Mouse (Mus musculus) urinary bladder, postnatal 4 days (tissue): ENCODE results near the gene Nkain4.

Source experiments
- DNase-seq, 2 experiments: peaks; one replicate each; pipeline ENCODE4 v3.0.0; 2021 to 2022; ENCODE audit warnings: low spot score in 2 of 2

Nkain4 gene

DNA sequence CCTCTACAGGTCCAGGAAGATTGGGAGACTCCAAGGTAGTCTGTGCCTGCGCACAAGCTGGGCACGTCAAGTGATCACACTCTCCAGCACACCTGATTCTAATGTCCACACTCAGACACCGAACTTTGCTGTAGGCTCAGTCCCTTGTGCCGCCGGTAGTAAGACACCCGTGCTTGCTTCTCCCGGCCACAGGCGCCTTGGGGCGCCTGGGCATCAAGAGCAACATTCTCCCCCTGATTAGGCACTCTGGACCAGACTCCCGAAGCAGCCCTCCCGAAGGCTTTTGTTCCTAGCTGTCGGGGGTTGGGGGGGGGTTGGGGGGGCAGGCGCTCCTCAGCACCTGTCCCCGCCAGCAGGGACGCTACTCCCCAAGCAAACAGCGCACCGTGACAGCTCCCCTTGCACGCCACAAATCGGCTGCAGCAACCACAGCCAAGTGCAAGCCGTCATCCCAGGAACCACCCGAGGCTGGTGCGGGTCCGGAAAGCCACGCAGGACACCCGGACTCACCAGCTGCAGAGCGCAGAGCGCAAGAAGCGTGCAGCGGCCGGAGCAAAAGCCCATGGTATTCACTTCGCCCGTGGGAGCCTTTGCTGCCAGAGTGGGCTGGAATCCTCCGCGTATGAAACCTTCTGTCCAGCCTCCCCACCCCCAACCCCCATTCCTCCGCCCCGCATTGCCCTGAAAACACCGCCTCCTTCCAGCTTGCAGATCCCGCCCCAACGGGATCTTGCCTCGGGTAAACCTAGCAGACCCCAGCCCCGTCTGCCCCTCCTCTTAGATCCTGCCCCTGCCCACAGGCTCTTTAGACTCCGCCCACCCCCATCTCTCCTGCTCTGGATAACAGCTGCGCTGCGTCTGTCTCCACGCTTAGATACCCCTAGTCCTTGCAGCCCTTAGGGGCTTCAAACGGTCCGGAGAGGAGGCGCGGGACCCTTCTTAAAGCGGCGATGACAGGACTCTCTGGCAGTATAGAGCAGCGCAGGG lies at the start of gene Nkain4:
Gene Nkain4 (minus strand): TSS at position 639 of the 987 bp plus-strand sequence.
- DNase-seq, result peak in 1 of 2 experiments; percentile 56

DNA sequence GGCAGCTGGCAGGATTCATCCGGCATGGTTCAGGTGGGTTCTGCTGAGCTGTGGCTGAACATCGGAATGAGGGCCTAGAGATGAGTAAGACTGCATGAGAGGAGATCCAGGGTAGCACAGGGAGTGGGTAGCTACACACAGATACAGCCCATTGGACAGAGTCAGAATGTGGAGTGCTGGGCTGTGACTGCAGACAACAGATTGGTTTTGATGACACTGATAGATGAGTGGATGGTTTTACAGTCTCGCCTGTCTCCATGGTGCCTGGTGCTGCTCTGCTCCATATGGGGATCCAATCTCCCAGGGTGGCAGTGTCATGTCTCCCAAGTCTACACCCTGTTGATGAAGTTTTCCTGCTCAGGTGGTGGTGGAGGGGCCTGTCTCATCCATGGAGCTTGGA lies 42.4 kb upstream of the Nkain4 start:
- no peak for DNase-seq

DNA sequence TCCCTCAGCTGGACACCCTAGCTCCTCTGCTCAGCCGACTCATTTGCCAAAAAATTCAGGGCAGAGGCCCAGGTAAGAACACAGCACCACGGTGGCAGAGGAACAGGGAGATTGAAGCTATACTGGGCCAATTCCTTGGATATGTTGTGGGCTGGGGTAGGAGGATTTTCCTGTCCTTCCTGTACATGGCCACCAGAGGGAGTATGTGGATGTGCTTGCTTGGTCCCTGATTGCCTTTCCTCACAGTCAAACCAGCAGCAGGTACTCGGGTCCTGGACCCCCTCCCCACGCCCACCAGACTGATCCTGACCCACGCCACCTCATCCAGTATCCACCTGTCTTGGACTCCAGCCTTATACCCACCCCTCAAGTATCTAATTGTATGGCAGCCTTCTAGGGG lies 41.9 kb upstream of the Nkain4 start:
- no peak for DNase-seq

DNA sequence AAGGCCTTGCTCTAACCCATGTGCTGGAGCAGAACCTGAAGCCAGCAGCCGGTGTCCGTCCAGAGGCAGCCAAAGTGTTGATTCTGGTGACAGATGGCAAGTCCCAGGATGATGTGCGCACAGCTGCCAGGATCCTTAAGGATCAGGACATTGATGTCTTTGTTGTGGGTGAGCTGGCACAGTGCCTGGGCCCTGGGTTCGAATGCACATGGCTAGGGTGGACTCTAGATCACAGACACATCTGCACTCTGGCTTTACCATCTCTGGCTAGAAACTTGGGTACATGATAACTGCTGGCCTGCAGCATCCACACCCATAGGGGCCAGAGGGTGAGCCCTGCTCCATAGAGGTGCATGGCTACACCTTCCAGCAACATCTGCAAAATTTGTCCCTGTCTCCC lies 41.0 kb upstream of the Nkain4 start:
- DNase-seq, result no peak

DNA sequence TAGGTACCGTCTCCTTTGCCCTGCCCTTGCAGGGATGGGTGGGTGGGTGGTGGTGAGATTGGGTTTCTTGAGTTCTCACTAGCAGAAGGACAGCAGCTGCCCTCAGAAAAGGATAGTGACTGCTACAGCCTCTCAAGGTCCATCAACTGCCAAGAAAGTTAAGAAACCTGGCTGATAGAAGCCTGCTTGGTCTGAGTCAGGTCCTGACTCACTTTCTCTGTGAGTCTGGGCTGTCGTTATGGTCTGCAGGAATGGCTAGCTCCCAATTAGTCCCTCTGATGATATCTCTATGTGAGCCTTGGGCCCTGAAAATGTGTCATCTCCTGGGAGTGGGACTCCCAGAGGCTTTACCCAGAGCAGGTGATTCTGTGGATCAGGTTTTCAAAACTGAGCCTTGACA lies 39.9 kb upstream of the Nkain4 start:
- DNase-seq, result no peak

DNA sequence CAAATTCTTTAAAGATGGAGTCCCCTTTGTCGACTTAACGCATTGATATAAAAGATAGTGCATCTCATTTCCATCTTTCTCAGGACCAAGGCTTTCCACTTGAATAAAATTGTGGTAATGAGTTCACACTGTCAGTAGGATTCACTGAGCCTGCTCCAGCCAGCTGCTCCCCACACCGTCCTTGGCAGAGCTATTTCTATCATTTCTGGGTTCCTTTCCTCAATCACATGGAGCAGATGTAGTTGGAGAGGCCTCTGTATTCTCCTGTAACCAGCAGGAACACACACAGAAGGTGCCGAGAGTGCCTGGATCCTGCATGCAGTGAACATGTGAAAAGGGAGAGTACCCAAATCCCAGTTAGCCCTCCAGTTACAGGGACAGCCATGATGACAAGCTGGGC lies 35.8 kb upstream of the Nkain4 start:
- no peak for DNase-seq

DNA sequence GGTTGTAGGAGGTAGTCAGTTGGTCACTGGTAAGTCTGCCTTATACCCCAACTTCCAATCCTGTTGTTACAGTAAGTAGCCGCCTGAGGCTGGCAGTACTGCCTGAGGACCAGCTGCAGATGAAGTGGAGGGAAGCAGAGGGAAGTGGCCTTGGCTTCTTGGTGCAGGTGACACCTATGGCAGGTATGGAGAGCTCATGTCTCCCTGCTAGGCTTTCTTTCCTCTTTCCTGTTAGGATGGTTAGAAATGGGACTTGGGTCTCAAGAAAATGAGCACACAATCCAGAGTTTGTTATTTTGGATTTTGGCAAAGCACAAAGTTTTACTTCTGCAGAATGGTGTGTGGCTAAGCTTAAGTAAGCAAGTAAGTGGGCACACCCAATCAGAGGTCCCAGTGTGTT lies 34.4 kb upstream of the Nkain4 start:
- no peak for DNase-seq

DNA sequence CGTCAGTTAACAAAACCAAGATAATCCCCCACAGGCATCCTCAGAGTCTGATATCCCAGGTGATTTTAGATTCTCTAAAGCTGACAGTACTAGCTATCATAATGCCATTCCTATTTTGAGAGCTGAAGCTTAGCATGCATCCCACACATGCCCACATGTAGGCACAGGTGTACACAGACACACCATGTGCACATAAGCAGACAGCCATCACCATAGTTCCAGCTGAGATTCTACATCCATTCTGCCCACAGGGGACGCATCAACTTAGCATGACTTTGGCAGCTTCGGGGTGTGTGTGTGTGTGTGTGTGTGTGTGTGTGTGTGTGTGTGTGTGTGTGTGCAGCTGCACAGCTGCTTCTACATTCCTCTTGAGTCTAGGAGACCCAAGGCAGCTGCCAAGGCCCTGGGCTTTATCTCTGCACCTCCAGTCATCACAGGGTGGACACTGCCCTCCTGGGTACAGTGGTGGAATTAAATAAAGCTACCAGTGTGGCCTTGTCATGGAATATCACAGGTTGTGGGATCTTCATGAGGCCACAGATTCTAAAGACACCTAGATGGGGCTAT lies 33.9 kb upstream of the Nkain4 start:
- DNase-seq, result no peak

DNA sequence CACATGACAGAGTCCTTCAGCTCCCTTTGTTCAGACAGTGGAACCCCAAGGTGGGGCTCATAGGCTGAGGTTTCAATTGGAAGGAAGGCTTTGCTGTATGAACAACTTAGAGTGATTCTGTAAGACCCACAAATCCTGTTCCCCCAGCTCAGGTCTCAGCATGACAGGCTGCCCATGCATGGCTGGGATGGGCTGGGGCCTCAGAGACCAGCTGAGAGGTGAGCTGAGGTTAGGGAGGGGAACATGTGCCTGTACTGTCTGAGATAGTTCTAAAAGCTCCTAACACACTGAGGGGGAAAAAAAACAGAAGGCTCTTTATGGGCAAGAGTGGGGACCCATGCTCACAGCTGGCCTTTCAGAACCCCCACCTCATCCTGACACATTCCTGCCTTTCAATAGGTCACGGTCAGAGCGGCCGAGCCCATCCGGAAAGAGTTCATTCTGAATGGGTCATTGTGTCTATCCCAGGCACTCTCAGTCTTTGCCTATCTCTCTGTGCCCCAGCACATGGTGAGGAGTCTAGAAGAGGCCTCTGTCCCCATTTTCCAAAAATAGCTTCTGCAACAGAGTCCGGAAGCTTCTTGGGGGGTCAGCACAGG lies 33.0 kb upstream of the Nkain4 start:
- DNase-seq, result no peak

DNA sequence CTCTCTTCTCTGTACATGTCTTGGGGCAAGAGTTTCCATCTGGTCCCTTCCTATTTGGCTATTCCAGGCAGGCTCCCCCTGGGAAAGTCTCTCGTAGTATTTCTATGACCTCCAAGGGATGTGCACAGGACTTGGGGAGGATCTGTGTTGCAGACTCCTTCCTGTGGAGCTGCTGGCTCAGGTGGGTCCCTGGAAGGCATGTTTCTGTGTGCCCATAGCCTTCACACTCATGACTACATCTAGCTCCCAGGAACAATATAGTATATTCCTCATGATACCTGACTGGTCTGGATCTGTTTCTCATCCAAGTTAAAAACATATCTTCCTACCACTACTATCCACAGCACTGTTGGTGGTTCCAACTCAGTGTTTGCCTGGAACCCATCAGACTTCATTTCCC lies 32.5 kb upstream of the Nkain4 start:
- no peak for DNase-seq

DNA sequence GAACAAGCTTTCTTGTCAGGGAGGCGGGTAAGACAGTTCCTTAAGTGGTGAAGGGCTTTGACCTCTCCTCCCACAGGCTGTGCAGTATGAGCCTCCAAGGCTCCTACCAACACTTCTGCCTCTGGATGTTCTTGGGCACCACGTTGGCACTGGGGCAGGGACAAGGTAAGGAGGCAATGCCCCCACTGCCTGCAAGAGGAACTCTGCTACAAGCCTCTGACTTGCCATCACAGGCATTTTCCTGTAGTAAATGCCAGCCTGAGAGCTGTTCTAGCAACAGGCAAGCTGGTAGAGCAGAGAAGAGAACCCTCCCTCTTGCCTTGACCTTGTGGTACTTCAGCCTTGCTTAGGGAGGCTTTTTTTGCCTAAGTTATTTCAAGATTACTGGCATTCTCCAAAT lies 31.9 kb upstream of the Nkain4 start, which contains the start of gene Col20a1:
Gene Col20a1 (plus strand): TSS at position 87 of the 400 bp plus-strand sequence.
- no peak for DNase-seq

DNA sequence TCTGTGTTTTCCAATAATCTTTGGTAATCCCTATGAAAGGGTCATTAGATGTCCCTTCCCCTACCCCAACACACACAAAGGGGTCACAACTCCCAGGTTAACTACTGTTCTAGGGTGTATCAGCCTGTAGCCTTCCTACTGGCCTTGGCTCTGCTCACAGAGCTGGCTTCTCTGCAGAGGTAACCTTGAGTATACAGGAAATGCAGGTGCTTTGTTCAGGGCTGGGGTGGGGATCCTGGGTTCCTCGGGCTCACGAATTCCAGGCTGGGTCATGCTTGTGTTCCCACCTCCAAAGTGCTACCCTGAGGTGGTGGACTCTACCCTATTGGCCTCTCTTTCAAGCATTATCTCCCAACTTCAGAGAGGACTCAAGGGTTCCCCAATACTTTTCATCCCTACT lies 31.1 kb upstream of the Nkain4 start:
- DNase-seq, result no peak

DNA sequence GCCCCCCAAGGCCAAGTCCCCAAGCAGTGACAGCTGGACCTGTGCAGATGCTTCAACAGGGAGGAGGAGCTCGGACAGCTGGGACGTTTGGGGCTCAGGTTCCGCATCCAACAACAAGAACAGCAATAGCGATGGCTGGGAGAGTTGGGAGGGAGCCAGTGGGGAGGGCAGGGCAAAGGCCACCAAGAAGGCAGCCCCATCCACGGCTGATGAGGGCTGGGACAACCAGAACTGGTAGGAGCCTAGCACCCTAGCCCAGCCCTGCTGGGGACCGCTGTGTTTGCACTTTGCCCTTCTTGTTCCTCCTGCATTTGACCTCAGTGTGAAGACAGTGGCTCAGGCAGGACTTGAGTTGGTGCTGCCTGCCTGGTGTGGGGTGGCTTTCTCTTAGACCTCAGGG lies 26.6 kb upstream of the Nkain4 start:
- DNase-seq, result no peak

DNA sequence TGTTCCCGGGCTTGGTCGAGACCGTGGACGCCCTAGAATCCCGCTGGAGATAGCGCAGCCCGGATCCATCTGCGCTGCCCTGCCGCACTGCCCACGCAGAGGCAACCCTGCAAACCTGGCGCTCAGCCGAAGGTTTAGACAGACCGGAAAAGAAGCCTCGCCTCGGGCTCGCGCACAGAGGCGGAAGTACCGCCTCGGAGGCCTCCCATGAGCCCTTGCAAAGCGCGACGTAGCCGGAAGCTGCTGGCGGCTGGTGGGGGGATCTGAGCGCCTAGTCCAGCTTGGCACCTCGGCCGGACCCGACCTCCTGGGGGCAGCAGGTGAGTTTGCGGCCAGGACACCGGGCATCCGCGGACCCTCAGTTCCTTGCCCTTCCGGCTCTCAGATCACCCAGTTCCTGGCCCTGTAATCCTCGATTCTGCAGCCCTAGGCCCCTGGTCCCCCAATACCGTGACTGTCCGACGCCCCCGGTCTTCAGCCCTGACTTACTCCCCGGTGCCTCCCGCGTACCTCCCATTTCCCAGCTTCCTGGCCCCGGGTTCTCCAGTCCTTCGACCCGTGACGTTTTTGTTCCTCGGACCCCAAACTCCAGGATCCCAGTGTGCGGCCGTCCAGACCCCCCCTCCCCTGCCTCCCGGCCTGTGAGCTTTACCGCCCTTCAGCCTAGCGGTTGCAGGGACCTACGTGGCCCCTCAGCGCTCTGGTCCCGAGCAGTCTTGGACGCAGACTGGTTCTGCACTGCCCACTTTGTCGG lies 12.7 kb upstream of the Nkain4 start, which contains the start of gene Arfgap1:
Gene Arfgap1 (plus strand): TSS at position 216 of the 754 bp plus-strand sequence.
- DNase-seq, result peak; percentile 89 to 93

DNA sequence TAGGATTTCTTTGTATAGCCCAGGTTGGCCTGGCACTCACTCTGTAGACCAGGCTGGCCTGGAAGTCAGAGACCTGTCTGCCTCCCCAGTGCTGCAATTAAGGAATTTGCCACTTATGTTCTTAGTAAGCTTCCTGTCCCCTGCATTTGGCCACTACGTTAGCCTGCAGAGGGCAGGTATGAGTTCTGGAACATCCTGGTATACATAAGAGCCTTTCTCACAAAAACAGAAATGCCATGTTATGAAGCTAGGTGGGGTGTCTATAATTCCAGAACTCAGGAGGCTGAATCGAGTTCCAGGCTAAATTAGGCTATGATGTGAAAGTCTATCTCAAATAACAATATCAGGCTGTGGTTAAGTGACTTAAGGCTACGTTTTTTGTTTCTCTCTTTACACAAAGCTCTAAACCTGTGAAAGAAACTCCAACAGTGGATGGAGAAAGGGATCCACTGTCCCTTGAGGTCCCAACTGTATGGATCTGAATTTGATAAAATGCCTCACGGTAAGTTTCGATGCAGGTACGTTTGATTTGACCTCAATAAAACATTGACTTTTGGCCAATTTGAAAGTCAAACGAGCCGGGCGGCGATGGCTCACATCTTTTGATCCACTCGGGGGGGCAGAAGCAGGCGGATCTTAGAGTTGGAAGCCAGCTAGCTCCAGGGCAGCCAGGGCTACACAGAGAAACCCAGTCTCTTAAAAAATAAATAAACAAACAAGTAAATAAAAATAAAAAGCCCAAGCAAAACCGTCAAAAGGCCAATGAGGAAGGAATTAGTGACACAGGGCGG lies 11.8 kb upstream of the Nkain4 start:
- no peak for DNase-seq

DNA sequence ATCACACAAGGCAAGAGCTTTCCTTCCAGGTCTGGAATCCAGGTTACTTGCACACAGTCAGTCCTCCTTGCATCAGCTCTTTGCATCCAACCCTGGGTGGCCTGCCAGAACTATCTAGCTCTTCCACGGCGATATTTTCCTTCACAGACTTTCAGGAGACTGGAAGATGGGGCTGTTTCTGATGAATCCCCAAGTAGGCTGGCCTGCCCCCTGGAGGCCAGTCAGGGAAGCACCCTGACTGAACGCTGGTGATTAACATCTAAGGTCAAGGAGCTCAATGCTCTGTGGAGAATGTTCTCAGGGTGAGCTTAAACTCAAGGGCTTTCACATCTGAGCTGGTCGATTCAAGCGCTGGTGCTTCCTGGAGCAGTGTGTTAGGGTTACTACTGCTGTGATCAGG lies 9.5 kb upstream of the Nkain4 start:
- peak; percentile 58 to 78 for DNase-seq

DNA sequence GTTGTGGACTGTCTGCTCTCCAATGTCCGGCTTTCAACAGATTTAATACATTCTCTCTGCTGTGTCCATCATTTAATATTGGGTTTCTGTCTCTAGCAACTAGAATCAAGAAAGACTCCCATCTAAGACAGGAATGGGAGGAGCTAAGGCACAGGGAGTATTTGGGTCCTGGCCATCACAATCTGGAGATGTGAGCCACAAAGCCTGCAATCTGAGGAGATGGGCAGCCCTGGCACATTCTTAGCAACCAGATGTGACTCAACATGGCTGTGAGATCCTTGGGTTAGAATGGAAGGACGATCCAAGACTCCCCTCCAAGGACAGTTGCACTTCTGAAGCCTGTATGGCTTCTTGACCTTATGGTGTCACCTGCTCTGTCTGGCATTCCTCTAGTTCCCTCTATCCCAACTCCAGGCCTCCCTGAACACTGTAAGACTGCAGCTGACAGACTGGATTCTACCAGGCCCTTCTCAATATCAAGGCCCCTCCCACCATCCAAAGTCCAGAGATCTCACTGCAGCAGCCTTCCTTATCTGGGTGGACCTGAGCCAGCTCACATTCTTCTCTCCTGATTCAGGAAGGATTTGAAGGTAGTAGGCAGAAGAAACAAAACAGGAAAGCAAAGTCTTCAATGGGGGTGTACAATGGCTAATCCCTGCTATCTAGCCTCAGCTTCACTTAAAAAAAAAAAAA lies 8.3 kb upstream of the Nkain4 start:
- no peak for DNase-seq

DNA sequence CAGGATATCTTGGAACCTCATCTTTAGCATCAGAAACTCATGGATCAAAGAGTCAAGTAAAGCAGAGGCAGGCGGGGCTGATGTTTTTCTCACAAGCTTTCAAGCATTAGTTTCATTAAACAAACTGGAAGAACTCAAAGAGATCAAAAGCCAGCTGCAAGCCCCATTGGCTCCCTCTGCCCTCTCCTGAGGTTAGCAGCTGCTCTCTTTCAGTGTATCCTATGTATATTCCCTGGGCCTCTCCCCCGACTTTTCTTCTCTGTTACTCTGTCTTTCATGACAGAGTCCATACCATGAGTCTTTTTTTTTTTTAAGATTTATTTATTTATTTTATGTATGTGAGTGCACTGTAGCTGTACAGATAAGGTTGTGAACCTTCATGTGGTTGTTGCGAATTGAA lies 5.7 kb upstream of the Nkain4 start:
- no peak for DNase-seq

DNA sequence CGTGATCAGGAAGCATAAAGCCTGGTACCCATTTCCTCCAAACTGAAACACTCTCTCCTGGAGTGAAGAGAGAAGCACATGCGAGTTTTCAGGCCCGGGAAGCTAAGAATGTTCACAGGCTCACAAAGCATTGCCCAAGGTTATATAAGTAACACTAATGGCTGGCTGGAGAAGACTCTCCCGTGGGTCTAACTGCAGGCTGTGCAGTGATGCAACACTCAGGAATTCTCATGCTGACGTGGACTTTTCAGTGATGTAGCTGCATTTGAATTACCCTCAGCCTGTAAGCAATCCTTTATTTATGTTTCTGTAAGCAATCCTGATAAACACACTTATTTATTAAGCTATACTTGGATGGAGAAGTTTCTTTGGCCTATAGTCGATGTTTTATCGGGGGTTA lies 5.1 kb upstream of the Nkain4 start:
- DNase-seq, result no peak

DNA sequence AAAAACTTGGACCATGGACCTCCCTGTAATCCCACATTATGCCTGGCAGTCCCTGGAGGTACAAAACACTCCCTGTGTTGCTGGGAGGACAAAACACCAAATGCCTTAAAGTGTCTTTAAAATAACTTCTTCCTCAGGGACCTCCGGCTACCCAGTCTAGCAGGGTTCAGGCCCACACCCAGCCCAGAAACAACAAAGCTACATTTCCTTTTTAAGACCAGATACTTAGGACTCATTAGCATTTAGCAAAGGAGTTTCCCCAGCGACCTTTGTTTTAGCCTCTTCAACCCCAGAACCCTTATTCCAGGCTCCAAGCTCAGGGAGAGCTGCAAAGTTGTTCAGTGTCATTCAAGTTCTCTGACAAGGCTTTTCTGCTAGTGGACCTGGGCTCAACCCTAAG lies 861 bp downstream of the Nkain4 start:
- no peak for DNase-seq
